Mouse (Mus musculus) G1E (cell line): ENCODE results near the gene Snap23.

Experiments used
- CTCF ChIP-seq: IDR thresholded peaks from 2 replicates; pipeline ENCODE4 v1.5.1; 2012; ENCODE audit warnings: low read depth, low read length, inconsistent platforms, mixed read lengths
- POLR2AphosphoS5 ChIP-seq: IDR thresholded peaks from 2 replicates; pipeline ENCODE4 v1.6.1; 2012; ENCODE audit warnings: low read depth, low read length, inconsistent platforms; ENCODE audit not compliant: insufficient replicate concordance
- TAL1 ChIP-seq: conservative IDR thresholded peaks from 2 replicates; pipeline ENCODE4 v1.6.1; 2012; ENCODE audit warnings: low read depth, low read length, inconsistent platforms, mixed read lengths

DNA sequence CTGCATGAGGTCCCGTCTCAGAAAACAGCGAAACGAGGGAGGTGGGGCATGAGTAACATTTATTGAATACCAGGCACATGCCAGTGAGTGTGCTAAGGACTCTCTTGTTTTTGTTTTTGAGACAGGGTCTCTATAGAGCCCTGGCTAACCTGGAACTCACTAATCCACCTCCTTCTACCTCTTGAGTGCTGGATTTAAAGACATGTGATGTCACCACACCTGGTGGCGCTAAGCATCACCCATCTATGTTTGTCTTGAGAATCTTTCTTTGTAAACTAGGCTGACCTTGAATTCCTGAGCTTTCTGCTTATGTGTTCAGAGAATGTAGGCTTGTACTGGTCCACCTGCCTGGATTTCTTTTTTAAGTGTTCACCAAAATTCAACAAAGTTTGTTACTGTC is 10.3 kb downstream of the Snap23 start:
- no peak for TF ChIP-seq CTCF
- TF ChIP-seq POLR2AphosphoS5, result no peak
- no peak for TF ChIP-seq TAL1
